Mouse (Mus musculus): ENCODE data around the gene Ltb.

DNA sequence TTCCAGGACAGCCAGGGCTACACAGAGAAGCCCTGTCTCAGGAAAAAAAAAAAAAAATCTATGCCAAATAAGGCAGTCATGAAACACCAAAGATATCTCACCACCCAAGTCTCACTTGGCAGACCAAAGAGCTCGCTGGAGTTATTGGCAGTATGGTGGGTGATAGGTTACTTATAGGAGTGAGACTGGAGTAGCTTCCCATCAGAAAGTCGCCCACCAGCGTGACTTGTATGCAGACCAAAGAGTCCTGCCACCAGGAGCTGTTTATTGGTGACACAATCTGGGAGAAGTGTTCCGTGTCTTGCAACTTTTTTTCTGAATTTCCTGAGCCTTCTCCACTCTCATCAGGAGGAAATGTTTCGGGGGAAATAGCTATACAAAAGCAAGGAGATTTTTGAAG lies 45.5 kb downstream of the Ltb start:
- TF ChIP-seq CTCF (IDR thresholded peaks at IDR 0.05; ENCODE audit: low read depth, low read length) (no peak), POLR2A (IDR thresholded peaks at IDR 0.05; ENCODE audit: borderline replicate concordance, low read depth, low read length) (no peak)
